Mouse (Mus musculus) cerebellum, adult 2 months (tissue): ENCODE results near the gene Prss30.

Source experiments
- CTCF ChIP-seq: fragments of 200-500 bp; IDR thresholded peaks from 2 replicates; pipeline ENCODE4 v1.5.1; 2011; ENCODE audit warnings: low read depth, mild to moderate bottlenecking, control low read depth, low read length, moderate library complexity, borderline replicate concordance; ENCODE audit not compliant: insufficient read depth
- POLR2A ChIP-seq: fragments of 200-500 bp; IDR thresholded peaks from 2 replicates; pipeline ENCODE4 v1.6.1; 2011; ENCODE audit warnings: low read length, control low read depth, borderline replicate concordance; ENCODE audit not compliant: insufficient read depth

GRCm38 (mm10) chr17:24029477-24029876, 49.1 kb upstream of the Prss30 start:
- TF ChIP-seq POLR2A (no peak), CTCF (no peak)
